Comparison of ENCODE assay signal across 27 mouse cellular contexts in genomic region chr13:112340761-112341160, GRCm38 (mm10). TPM values are rescaled to one million over a fixed set of nuclear protein-coding genes. Genes with fewer than 3 reads are reported as not detected.
DNase-seq lines count a peak whose midpoint lies in the region; ATAC-seq and TF ChIP-seq lines count a peak whose summit lies in the region.
"Had no signal": no experiment of that assay in that cellular context is flagged by ENCODE, and none has a peak within 500 bp of the region (broad histone marks: within the 10 kb centered on the region; RNA-seq: fewer than 3 reads in every experiment).

No protein-coding gene starts in this region.

- no peaks in the 10 kb centered on the region for H3K27me3 ChIP-seq in limb, embryonic 14.5 days (ENCODE audit: control insufficient read depth, insufficient read depth, low read length)
- no peaks in the 10 kb centered on the region for H3K27me3 ChIP-seq in midbrain, embryonic 15.5 days (replicated peaks)
- H3K27me3 ChIP-seq: forebrain, embryonic 12.5 days; lung, embryonic 15.5 days; neural tube, embryonic 12.5 days; stomach, embryonic 15.5 days had no signal

- H3K27ac ChIP-seq in limb, embryonic 14.5 days (replicated peaks; ENCODE audit: low read depth, low read length), result peak overlapping the region; percentile 53
- H3K27ac ChIP-seq in midbrain, embryonic 15.5 days, result no peak overlapping the region
- H3K27ac ChIP-seq: forebrain, embryonic 12.5 days; lung, embryonic 15.5 days; midbrain, embryonic 10.5 days; neural tube, embryonic 12.5 days had no signal

- H3K4me2 ChIP-seq in limb, embryonic 14.5 days (replicated peaks; ENCODE audit: low read depth, low read length, severe bottlenecking), result no peak overlapping the region
- no peak overlapping the region for H3K4me2 ChIP-seq in midbrain, embryonic 15.5 days
- H3K4me2 ChIP-seq: forebrain, embryonic 12.5 days; liver, embryonic 11.5 days; lung, embryonic 15.5 days; neural tube, embryonic 12.5 days had no signal

- ATAC-seq in limb, embryonic 14.5 days (ENCODE audit: low FRiP score, low read depth), result no peak
- no peak for ATAC-seq in midbrain, embryonic 15.5 days (replicated peaks)
- ATAC-seq: forebrain, postnatal 0 days; hindbrain, embryonic 16.5 days; midbrain, embryonic 16.5 days had no signal

- H3K4me3 ChIP-seq in limb, embryonic 14.5 days (replicated peaks; ENCODE audit: low read length), result no peak overlapping the region
- no peak overlapping the region for H3K4me3 ChIP-seq in midbrain, embryonic 15.5 days
- H3K4me3 ChIP-seq: erythroblast, embryonic 14.5 days; forebrain, embryonic 12.5 days; lung, embryonic 15.5 days; midbrain, embryonic 10.5 days; neural tube, embryonic 12.5 days; stomach, embryonic 15.5 days had no signal

- TF ChIP-seq POLR2A in limb, embryonic 14.5 days (IDR thresholded peaks at IDR 0.05; ENCODE audit: borderline replicate concordance, extremely low read depth, insufficient read depth, insufficient read length), result no peak

- 76% methylated on average over 6 of the region's 6 CpGs for whole genome bisulfite sequencing in limb, embryonic 14.5 days
- WGBS in midbrain, embryonic 15.5 days, result 78% methylated on average over 6 of the region's 6 CpGs

- no peaks in the 10 kb centered on the region for H3K9me3 ChIP-seq in limb, embryonic 14.5 days (ENCODE audit: control insufficient read depth, low read length)
- no peaks in the 10 kb centered on the region for H3K9me3 ChIP-seq in midbrain, embryonic 15.5 days
- H3K9me3 ChIP-seq: forebrain, embryonic 12.5 days; G1E; lung, embryonic 15.5 days; midbrain, embryonic 10.5 days; neural tube, embryonic 12.5 days; stomach, embryonic 15.5 days had no signal

- H3K36me3 ChIP-seq in limb, embryonic 14.5 days (ENCODE audit: control insufficient read depth, insufficient read depth, low read length), result no peaks in the 10 kb centered on the region
- no peaks in the 10 kb centered on the region for H3K36me3 ChIP-seq in midbrain, embryonic 15.5 days (replicated peaks)
- H3K36me3 ChIP-seq: forebrain, embryonic 12.5 days; G1E; lung, embryonic 15.5 days; midbrain, embryonic 10.5 days; neural tube, embryonic 12.5 days; stomach, embryonic 15.5 days had no signal

- H3K4me1 ChIP-seq in limb, embryonic 14.5 days (ENCODE audit: control insufficient read depth, insufficient read depth, low read length), result peaks cover 18% of the 10 kb centered on the region
- no peaks in the 10 kb centered on the region for H3K4me1 ChIP-seq in midbrain, embryonic 15.5 days
- H3K4me1 ChIP-seq: forebrain, embryonic 12.5 days; neural tube, embryonic 12.5 days; stomach, embryonic 15.5 days had no signal

- peak; percentile 84 for DNase-seq in heart, adult 11 months
- DNase-seq in heart, postnatal 36 days, result no peak
- DNase-seq in 3T3-L1 (ENCODE audit: low read depth, low spot score) (peak; percentile 89), NIH3T3 (ENCODE audit: low read depth) (peak; percentile 58)
- no peak for DNase-seq in limb, embryonic 14.5 days (ENCODE audit: low spot score)
- no peak for DNase-seq in ovary, postnatal 36 days (ENCODE audit: low spot score)
- no peak for DNase-seq in right cerebral cortex, postnatal 36 days (ENCODE audit: low spot score in 2 of 2)
- DNase-seq: adrenal gland, postnatal 25 days; cerebellum, adult 18-20 months; cerebellum, postnatal 14 days; forebrain, postnatal 0 days; kidney, adult 18-20 months; layer of hippocampus, postnatal 36 days; left cerebral cortex, postnatal 4 days; thymus, postnatal 14 days had no signal

- intact Hi-C loops in heart, postnatal 36 days (cut with DNase I), result no loop called here

- no peak overlapping the region for H3K9ac ChIP-seq in limb, embryonic 14.5 days (ENCODE audit: low read depth, low read length, severe bottlenecking)
- H3K9ac ChIP-seq in midbrain, embryonic 15.5 days, result no peak overlapping the region
- H3K9ac ChIP-seq: forebrain, embryonic 12.5 days; forebrain, postnatal 0 days; lung, embryonic 15.5 days; neural tube, embryonic 12.5 days; stomach, embryonic 15.5 days had no signal

RNA-seq across cellular contexts. Expression of gene Ankrd55, which starts 52.5 kb away (rescaled TPM):
- total RNA-seq in heart, postnatal 36 days (2021), result under 1 TPM; 0.92 to 1.00 TPM
- polyA plus RNA-seq in limb, embryonic 14.5 days (2012; rRNA removed), result 1.6 and 2.2 TPM in 2 replicates
- polyA plus RNA-seq in limb, embryonic 14.5 days (2014; fragmentation: Nextera tagmentation; extraction: Ambion mirVana), result 0.98 and 1.0 TPM in 2 replicates
- 7.3 and 8.9 TPM in 2 replicates for polyA plus RNA-seq in midbrain, embryonic 15.5 days (2015; fragmentation: Nextera tagmentation; extraction: Ambion mirVana)
- total RNA-seq: megakaryocyte progenitor cell, adult 5-6 weeks had no signal
- polyA plus RNA-seq: erythroblast, embryonic 14.5 days; G1E; lung, embryonic 15.5 days had no signal

Comparison
In these comparisons a context has a peak if more than half of its experiments do, and no peak if none do; other contexts are left out.
1. DNase-seq: peak in heart, adult 11 months (single experiment), 3T3-L1 (single experiment) and NIH3T3 (single experiment); none in heart, postnatal 36 days (0 of 2), limb, embryonic 14.5 days (single experiment), ovary, postnatal 36 days (single experiment) and right cerebral cortex, postnatal 36 days (0 of 2).